Mouse (Mus musculus) midbrain, embryonic 10.5 days (tissue): ENCODE measurements around the gene Traf3ip1. TPM values are rescaled to one million over a fixed set of nuclear protein-coding genes. Genes with fewer than 3 reads are reported as not detected.
A peak's percentile ranks its signal among the peaks of the same experiment; 100 is the strongest.

ENCODE experiments used
- DNase-seq: peaks from one replicate; pipeline ENCODE4 v3.0.0-alpha.2; 2017; ENCODE audit warnings: low spot score
- H3K27ac ChIP-seq: fragments of 300-500 bp; sonication (generic); replicated peaks from 2 replicates; pipeline ENCODE4 v1.5.1; 2016; ENCODE audit warnings: mild to moderate bottlenecking
- H3K27me3 ChIP-seq: fragments of 300-500 bp; sonication (generic); 2 replicates; pipeline ENCODE4 v1.6.1; 2016; ENCODE audit warnings: low read depth, mild to moderate bottlenecking; ENCODE audit not compliant: poor library complexity, severe bottlenecking
- H3K36me3 ChIP-seq: fragments of 300-500 bp; sonication (generic); 2 replicates; pipeline ENCODE4 v1.6.1; 2016; ENCODE audit warnings: mild to moderate bottlenecking, moderate library complexity
- H3K4me1 ChIP-seq: fragments of 300-500 bp; sonication (generic); 2 replicates; pipeline ENCODE4 v1.6.1; 2016
- H3K4me3 ChIP-seq: fragments of 300-500 bp; sonication (generic); 2 replicates; pipeline ENCODE4 v1.5.1; 2016; ENCODE audit warnings: mild to moderate bottlenecking, moderate library complexity
- H3K9me3 ChIP-seq: fragments of 300-500 bp; sonication (generic); replicated peaks from 2 replicates; pipeline ENCODE4 v1.6.1; 2016; ENCODE audit warnings: mild to moderate bottlenecking
- WGBS: fragments of 180-500 bp; shearing (Covaris S2); methylation state at CpG from one replicate; pipeline ENCODE4 v1.1.7; 2016; 5-methylcytosine and 5-hydroxymethylcytosine counted together
- polyA plus RNA-seq: library from polyadenylated mRNA; unstranded; fragments of >200 nt; fragmentation: Nextera tagmentation; extraction: Ambion mirVana; gene quantifications from 2 replicates; pipeline ENCODE4 v1.2.1, GENCODE M21; 2016

The Traf3ip1 gene
- polyA plus RNA-seq, 1 experiment from 2014 or later, result 10.5 TPM

DNA sequence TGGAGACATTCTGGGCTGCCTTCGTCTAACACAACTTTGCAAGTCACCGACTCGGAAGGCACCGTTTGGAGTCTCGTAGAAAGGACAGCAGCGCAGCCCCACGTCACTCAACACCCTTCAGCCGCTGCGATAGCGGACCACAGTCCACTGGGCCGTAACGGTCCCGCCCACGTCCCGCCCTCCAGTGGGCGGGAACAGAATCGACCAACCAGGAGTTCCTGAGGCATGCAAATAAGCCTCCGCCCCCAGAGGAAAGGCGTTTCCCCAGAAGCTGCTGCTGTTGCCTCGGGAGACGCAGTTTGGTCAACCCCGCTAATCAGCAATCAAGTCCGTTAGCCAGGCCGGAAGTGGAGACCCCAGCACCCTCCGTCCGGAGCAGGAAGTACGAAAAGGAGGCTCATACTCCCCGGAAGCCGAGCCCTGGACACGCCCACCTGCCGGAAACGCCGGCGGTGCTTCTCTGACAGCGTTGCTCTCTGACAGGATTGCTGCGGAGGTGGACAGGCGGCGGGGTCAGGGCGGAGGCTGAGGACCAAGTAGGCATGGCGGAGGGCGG, 45.9 kb downstream of the Traf3ip1 start, which contains the start of gene Asb1:
Asb1 (plus strand) TSS at position 274 of the 556 bp plus-strand sequence.
- H3K27ac ChIP-seq, result peak within 1 kb of the TSS; percentile 81
- no peaks in the 10 kb centered on the region for H3K9me3 ChIP-seq
- H3K4me1 ChIP-seq, result peaks cover 34% of the 10 kb centered on the region
- H3K4me3 ChIP-seq, result peak within 1 kb of the TSS; percentile 95
- peaks cover 10% of the 10 kb centered on the region for H3K36me3 ChIP-seq
- peak; percentile 99 for DNase-seq
- peaks cover 43% of the 10 kb centered on the region for H3K27me3 ChIP-seq
- WGBS, result under 1% methylated on average over 41 of the region's 41 CpGs

- peaks cover 11% of the 10 kb centered on the region for H3K36me3 ChIP-seq
- H3K4me1 ChIP-seq, result peaks cover 34% of the 10 kb centered on the region
- no peak for DNase-seq
- 17% methylated on average over 15 of the region's 15 CpGs for WGBS
- peak overlapping the region; percentile 81 for H3K27ac ChIP-seq
- peak overlapping the region; percentile 95 for H3K4me3 ChIP-seq
- H3K9me3 ChIP-seq, result no peaks in the 10 kb centered on the region
- H3K27me3 ChIP-seq, result peaks cover 38% of the 10 kb centered on the region
These were observed 46.7 kb downstream of the Traf3ip1 start for GRCm38 (mm10) chr1:91541042-91541592.

- 87% methylated on average over 4 of the region's 4 CpGs for WGBS
- Histone ChIP-seq H3K36me3 (peaks cover 25% of the 10 kb centered on the region), H3K27me3 (peaks cover 10% of the 10 kb centered on the region), H3K4me1 (peaks cover 52% of the 10 kb centered on the region), H3K27ac (no peak overlapping the region), H3K4me3 (no peak overlapping the region), H3K9me3 (no peaks in the 10 kb centered on the region)
- no peak for DNase-seq
These were observed 49.5 kb downstream of the Traf3ip1 start for GRCm38 (mm10) chr1:91543974-91544373.

DNA sequence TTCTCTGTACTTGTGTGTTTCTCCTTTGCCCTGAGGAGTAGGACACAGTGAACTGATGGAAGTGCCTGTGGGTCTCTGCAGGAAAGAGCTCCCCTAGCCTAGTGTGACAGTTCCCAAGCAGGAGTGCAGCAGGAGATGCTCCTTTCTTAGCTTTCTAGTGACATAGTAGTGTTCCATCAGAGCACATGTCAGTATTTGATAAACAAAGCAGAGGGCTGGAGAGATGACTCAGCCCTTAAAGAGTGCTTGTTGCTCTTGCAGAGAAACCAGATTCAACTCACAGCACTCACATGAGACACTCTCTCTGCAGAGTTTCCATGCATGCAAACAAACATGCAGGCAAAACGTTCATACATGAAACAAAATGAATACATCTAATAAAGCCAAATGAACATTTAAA, 50.8 kb downstream of the Traf3ip1 start:
- Histone ChIP-seq H3K4me1 (peaks cover 43% of the 10 kb centered on the region), H3K36me3 (peaks cover 30% of the 10 kb centered on the region), H3K27ac (no peak overlapping the region; the same call in 1 of the 2 replicates), H3K4me3 (no peak overlapping the region), H3K27me3 (no peaks in the 10 kb centered on the region), H3K9me3 (no peaks in the 10 kb centered on the region)
- no peak for DNase-seq
- 86% methylated on average over 1 of the region's 1 CpGs for WGBS

GRCm38 (mm10) chr1:91547567-91547966, 53.1 kb downstream of the Traf3ip1 start:
- H3K27me3 ChIP-seq, result no peaks in the 10 kb centered on the region
- peak; percentile 50 for DNase-seq
- no peaks in the 10 kb centered on the region for H3K9me3 ChIP-seq
- WGBS, result 26% methylated on average over 5 of the region's 5 CpGs
- H3K27ac ChIP-seq, result peak overlapping the region; percentile 82
- peaks cover 38% of the 10 kb centered on the region for H3K36me3 ChIP-seq
- H3K4me1 ChIP-seq, result peaks cover 26% of the 10 kb centered on the region
- no peak overlapping the region for H3K4me3 ChIP-seq

- Histone ChIP-seq H3K4me3 (no peak overlapping the region), H3K36me3 (peaks cover 50% of the 10 kb centered on the region), H3K9me3 (no peaks in the 10 kb centered on the region), H3K27me3 (no peaks in the 10 kb centered on the region), H3K27ac (no peak overlapping the region), H3K4me1 (peaks cover 26% of the 10 kb centered on the region)
- no peak for DNase-seq
- 77% methylated on average over 2 of the region's 2 CpGs for WGBS
These were observed 54.6 kb downstream of the Traf3ip1 start for GRCm38 (mm10) chr1:91549073-91549472.

DNA sequence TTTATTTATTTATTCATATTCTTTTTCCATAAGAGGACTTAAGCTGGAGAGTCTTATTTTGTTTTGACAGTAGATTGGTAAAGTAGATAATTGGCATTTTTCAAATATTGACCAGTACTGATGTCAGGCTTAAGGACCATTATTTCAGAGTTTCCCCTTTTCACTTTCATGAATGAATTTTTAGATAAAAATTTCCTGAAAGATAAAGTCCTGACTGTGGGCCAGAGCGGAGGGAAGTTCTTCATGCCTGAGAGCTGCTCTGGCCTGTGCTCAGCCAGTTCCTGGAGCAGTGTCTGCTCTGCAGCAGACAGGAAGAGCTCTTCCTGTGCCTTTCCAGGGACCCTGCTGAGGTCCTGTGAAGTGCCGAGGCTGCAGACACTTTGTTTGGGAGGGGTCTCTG, 62.7 kb downstream of the Traf3ip1 start:
- Histone ChIP-seq H3K27me3 (no peaks in the 10 kb centered on the region), H3K27ac (no peak overlapping the region), H3K4me1 (no peaks in the 10 kb centered on the region), H3K9me3 (no peaks in the 10 kb centered on the region), H3K4me3 (no peak overlapping the region), H3K36me3 (peaks cover 48% of the 10 kb centered on the region)
- 71% methylated on average over 2 of the region's 2 CpGs for WGBS
- DNase-seq, result no peak

DNA sequence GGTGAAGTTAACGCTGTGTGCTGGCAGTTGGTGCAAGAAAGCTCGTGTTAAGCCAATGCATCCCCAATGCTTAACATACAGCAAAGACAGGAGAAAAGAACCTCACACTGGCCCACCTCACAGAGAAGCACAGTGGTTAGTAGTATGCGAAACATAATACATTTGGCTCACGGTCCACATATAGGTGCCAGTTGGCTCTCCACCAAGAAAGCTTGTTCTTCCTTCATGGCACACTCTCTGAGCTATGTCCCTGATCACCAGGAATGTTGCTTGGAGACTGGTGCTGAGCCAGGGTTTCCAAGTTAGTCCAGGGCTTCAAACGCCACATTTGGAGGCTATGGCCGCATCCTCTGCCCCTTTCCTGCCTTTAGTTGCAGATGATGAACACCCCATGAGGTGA, 66.8 kb downstream of the Traf3ip1 start:
- H3K9me3 ChIP-seq, result no peaks in the 10 kb centered on the region
- no peak overlapping the region for H3K27ac ChIP-seq
- peaks cover 10% of the 10 kb centered on the region for H3K36me3 ChIP-seq
- H3K4me3 ChIP-seq, result no peak overlapping the region
- no peak for DNase-seq
- no peaks in the 10 kb centered on the region; the same call in 1 of the 2 replicates for H3K4me1 ChIP-seq
- no peaks in the 10 kb centered on the region for H3K27me3 ChIP-seq
- WGBS, result 83% methylated on average over 6 of the region's 6 CpGs

DNA sequence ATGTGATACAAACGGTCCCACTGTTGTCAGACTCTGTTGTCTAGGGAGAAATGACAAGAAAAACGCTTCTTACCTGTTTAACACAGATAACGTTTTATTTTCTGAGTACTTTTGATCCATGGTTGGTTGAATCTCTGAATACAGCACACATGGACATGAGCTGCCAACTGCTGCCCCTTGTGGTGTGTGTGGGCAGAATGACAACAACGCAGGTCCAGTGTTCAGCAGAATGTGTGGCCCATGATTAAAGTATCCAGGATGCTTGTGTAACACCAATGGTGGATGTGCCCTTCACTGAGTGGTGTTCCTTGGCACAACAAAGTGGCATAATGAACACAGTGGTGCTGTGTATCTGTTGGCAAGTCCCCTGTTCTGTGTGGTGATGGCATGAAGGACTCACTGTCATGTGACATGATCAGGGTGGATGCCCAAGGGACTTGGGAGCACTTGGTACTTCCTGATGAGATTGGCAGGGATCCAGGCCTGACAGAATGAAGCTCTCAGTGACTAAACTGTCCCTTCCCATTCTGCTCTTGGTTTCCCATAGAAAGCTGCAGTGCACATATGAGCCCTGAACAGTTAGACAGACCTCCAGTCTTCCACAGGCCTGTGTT, 68.6 kb downstream of the Traf3ip1 start:
- Histone ChIP-seq H3K27me3 (no peaks in the 10 kb centered on the region), H3K4me3 (no peak overlapping the region), H3K36me3 (0 out of 2 replicates have a peak, but pooled peaks cover under 1% of the 10 kb centered on the region), H3K9me3 (no peaks in the 10 kb centered on the region), H3K27ac (no peak overlapping the region), H3K4me1 (no peaks in the 10 kb centered on the region; the same call in 1 of the 2 replicates)
- 87% methylated on average over 4 of the region's 4 CpGs for WGBS
- DNase-seq, result no peak

DNA sequence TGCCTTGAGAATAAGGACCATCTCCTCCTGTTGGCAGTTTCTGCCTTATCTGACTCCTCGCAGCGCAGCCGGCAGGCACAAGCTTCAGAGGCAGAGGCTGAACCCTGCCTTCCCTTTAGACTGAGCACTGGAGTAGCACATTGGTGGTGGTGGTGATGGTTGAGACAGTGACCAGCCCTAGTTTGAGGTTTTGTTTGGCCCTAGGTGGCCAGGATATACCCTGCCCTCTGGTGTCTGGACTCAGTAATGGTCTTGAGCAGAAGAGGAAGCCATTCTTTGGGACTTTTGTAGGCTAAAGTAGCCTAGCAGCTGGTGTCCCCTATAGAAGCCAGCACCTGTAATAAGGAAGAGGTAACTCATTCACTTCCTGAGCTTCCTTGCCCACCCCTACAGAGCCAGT, 69.6 kb downstream of the Traf3ip1 start:
- DNase-seq, result no peak
- no peak overlapping the region for H3K4me3 ChIP-seq
- H3K36me3 ChIP-seq, result no peaks in the 10 kb centered on the region
- H3K27me3 ChIP-seq, result no peaks in the 10 kb centered on the region
- H3K4me1 ChIP-seq, result no peaks in the 10 kb centered on the region; the same call in 1 of the 2 replicates
- H3K9me3 ChIP-seq, result no peaks in the 10 kb centered on the region
- 71% methylated on average over 3 of the region's 3 CpGs for WGBS
- H3K27ac ChIP-seq, result no peak overlapping the region

DNA sequence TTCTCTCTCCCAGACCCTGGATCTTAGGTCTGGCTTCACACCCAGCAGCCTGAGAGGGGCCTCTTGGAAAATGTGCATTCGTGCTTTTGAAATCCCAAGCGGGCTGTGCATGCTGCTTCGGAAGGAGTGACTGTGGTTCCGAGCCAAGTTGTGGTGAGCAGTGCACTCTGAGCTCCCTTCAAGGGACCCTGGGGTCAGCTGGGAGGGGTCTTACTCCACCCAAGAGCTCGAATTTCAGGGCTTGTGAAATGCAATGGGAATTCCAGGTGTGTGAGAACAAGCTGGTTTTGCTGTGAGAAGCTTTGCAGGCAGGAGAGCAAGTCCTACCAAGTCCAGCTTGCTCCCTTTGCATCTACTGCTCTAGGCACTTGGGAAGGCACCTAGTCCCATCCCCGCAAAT, 70.2 kb downstream of the Traf3ip1 start:
- Histone ChIP-seq H3K9me3 (no peaks in the 10 kb centered on the region), H3K27ac (no peak overlapping the region), H3K27me3 (no peaks in the 10 kb centered on the region), H3K4me1 (no peaks in the 10 kb centered on the region; the same call in 1 of the 2 replicates), H3K36me3 (no peaks in the 10 kb centered on the region), H3K4me3 (no peak overlapping the region)
- WGBS, result 75% methylated on average over 6 of the region's 6 CpGs
- DNase-seq, result no peak

DNA sequence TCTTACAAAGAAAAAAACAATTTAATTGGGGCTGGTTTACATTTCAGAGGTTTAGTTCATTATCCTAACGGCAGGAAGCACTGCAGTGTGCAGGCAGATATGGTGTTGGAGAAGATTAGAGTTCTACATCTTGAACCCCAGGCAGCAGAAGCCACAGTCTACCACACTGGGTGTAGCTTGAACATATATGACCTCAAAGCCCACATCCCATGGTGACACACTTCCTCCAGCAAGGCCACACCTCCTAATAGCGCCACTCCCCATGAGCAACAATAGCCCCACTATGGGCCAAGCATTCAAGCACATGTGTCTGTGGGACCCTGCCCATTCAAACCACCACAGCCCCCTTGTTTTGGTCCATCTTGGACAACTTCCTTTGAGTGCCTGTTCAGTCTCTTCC, 72.8 kb downstream of the Traf3ip1 start:
- H3K36me3 ChIP-seq, result no peaks in the 10 kb centered on the region
- no peaks in the 10 kb centered on the region for H3K9me3 ChIP-seq
- no peak overlapping the region for H3K27ac ChIP-seq
- no peaks in the 10 kb centered on the region; the same call in 1 of the 2 replicates for H3K4me1 ChIP-seq
- DNase-seq, result no peak
- no peak overlapping the region for H3K4me3 ChIP-seq
- no peaks in the 10 kb centered on the region for H3K27me3 ChIP-seq
- 80% methylated on average over 2 of the region's 2 CpGs for WGBS

DNA sequence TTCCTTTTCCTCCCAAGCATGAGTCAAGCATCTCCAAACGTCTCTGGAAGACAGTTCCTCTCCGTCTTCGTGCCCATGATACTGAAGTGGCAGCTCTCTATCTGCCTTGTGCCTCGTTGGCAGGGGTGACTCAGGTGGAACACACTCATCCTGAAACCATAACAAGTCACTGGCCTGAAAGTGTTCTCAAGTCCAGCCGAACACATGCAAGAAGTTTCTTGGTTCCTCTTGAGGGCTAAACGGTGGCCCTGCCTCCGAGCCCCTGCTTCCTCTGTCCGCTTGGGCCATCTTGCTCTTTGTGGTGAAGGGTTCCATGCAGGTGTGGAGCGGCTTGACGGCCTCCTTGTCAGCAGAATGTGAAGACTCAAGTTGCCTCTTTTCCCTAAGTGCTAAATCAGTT, 78.0 kb downstream of the Traf3ip1 start:
- WGBS, result 88% methylated on average over 10 of the region's 10 CpGs
- no peak for DNase-seq
- Histone ChIP-seq H3K36me3 (no peaks in the 10 kb centered on the region), H3K4me3 (no peak overlapping the region), H3K27ac (no peak overlapping the region), H3K4me1 (no peaks in the 10 kb centered on the region), H3K27me3 (no peaks in the 10 kb centered on the region), H3K9me3 (no peaks in the 10 kb centered on the region)
